Mouse (Mus musculus) neural tube, embryonic 14.5 days (tissue): ENCODE results near the gene Fanca. TPM values are rescaled to one million over a fixed set of nuclear protein-coding genes. Genes with fewer than 3 reads are reported as not detected.

Experiments used
- ATAC-seq: fragments of 200-750 bp; cut with Nextera tagmentation; 2 replicates; pipeline ENCODE4 v1.8.0; 2017; ENCODE audit warnings: low read depth, mild to moderate bottlenecking, moderate TSS enrichment, moderate library complexity
- H3K27ac ChIP-seq: fragments of 300-500 bp; sonication (generic); 2 replicates; pipeline ENCODE4 v1.5.1; 2014; ENCODE audit warnings: low read depth, mild to moderate bottlenecking, control low read depth, low read length, moderate library complexity, mixed read lengths
- H3K27me3 ChIP-seq: fragments of 300-500 bp; sonication (generic); 2 replicates; pipeline ENCODE4 v1.6.1; 2014; ENCODE audit warnings: low read length; ENCODE audit not compliant: control insufficient read depth, insufficient read depth
- H3K36me3 ChIP-seq: fragments of 300-500 bp; sonication (generic); 2 replicates; pipeline ENCODE4 v1.6.1; 2014; ENCODE audit warnings: low read length, mixed read lengths; ENCODE audit not compliant: control insufficient read depth, insufficient read depth
- H3K4me1 ChIP-seq: fragments of 300-500 bp; sonication (generic); 2 replicates; pipeline ENCODE4 v1.6.1; 2014; ENCODE audit warnings: low read length; ENCODE audit not compliant: control insufficient read depth, insufficient read depth
- H3K4me2 ChIP-seq: fragments of 300-500 bp; sonication (generic); 2 replicates; pipeline ENCODE4 v1.6.1; 2014; ENCODE audit warnings: mild to moderate bottlenecking, low read depth, low read length, control low read depth
- H3K4me3 ChIP-seq: fragments of 300-500 bp; sonication (generic); 2 replicates; pipeline ENCODE4 v1.5.1; 2014; ENCODE audit warnings: low read depth, low read length, control low read depth, mixed read lengths
- H3K9ac ChIP-seq: fragments of 300-500 bp; sonication (generic); replicated peaks from 2 replicates; pipeline ENCODE4 v1.6.1; 2014; ENCODE audit warnings: low read depth, mild to moderate bottlenecking, control low read depth, low read length, mixed read lengths
- H3K9me3 ChIP-seq: fragments of 300-500 bp; sonication (generic); 2 replicates; pipeline ENCODE4 v1.6.1; 2016; ENCODE audit warnings: low read length; ENCODE audit not compliant: control insufficient read depth
- WGBS: fragments of 180-500 bp; shearing (Covaris S2); extraction: QIAGEN DNeasy Blood & Tissue Kit; methylation state at CpG from one replicate; pipeline ENCODE4 v1.1.7; 2014; 5-methylcytosine and 5-hydroxymethylcytosine counted together
- polyA plus RNA-seq: library from polyadenylated mRNA; unstranded; fragments of >200 nt; fragmentation: Nextera tagmentation; extraction: Ambion mirVana; gene quantifications from 2 replicates; pipeline ENCODE4 v1.2.1, GENCODE M21; 2014

The Fanca gene
- polyA plus RNA-seq, 1 experiment from 2014 or later = 6.6 TPM

- Histone ChIP-seq H3K4me2 (no peak overlapping the region), H3K27ac (no peak overlapping the region), H3K4me3 (no peak overlapping the region), H3K36me3 (no peaks in the 10 kb centered on the region), H3K27me3 (no peaks in the 10 kb centered on the region), H3K4me1 (peaks cover 14% of the 10 kb centered on the region), H3K9ac (no peak overlapping the region), H3K9me3 (no peaks in the 10 kb centered on the region)
- no peak for ATAC-seq
- 97% methylated on average over 1 of the region's 1 CpGs for WGBS
Measured at GRCm38 (mm10) chr8:123220917-123221316, 97.5 kb downstream of the Fanca start.

Other genes with a start within 250 kb of the Fanca start
- 775 and 913 TPM in 2 replicates for gene Rpl13, start 216.2 kb downstream of the Fanca start, polyA plus RNA-seq
- 1.5 and 1.8 TPM in 2 replicates for gene Cpne7, start 201.2 kb downstream of the Fanca start, polyA plus RNA-seq
- 0.80 and 1.9 TPM in 2 replicates for gene Sult5a1, start 160.3 kb downstream of the Fanca start, polyA plus RNA-seq
- not detected in 2 replicates for gene Dpep1, start 132.3 kb downstream of the Fanca start, polyA plus RNA-seq
- gene Chmp1a, start 105.8 kb downstream of the Fanca start, polyA plus RNA-seq = 123 and 147 TPM in 2 replicates
- 6.0 and 6.5 TPM in 2 replicates for gene Spata33, start 105.7 kb downstream of the Fanca start, polyA plus RNA-seq
- gene Cdk10, start 93.7 kb downstream of the Fanca start, polyA plus RNA-seq = 43.6 and 45.2 TPM in 2 replicates
- 7.0 and 7.3 TPM in 2 replicates for gene Spata2l, start 82.3 kb downstream of the Fanca start, polyA plus RNA-seq
- 17.1 and 18.6 TPM in 2 replicates for gene Zfp276, start 64.4 kb downstream of the Fanca start, polyA plus RNA-seq
- 63.7 and 65.8 TPM in 2 replicates for gene Vps9d1, start 64.2 kb downstream of the Fanca start, polyA plus RNA-seq
- gene Spire2, start 14.1 kb upstream of the Fanca start, polyA plus RNA-seq = 34.9 and 36.9 TPM in 2 replicates
- 379 and 405 TPM in 2 replicates for gene Tcf25, start 55.2 kb upstream of the Fanca start, polyA plus RNA-seq
- 0.22 and 0.33 TPM in 2 replicates for gene Mc1r, start 88.5 kb upstream of the Fanca start, polyA plus RNA-seq
- 1,600 and 1,632 TPM in 2 replicates for gene Tubb3, start 92.8 kb upstream of the Fanca start, polyA plus RNA-seq
- 47.4 and 52.8 TPM in 2 replicates for gene Def8, start 105.0 kb upstream of the Fanca start, polyA plus RNA-seq
- gene Afg3l1, start 159.3 kb upstream of the Fanca start, polyA plus RNA-seq = 35.2 and 40.6 TPM in 2 replicates
- 88.7 and 103 TPM in 2 replicates for gene Dbndd1, start 196.9 kb upstream of the Fanca start, polyA plus RNA-seq
- 36.5 and 42.5 TPM in 2 replicates for gene Gas8, start 200.3 kb upstream of the Fanca start, polyA plus RNA-seq